Mouse (Mus musculus) ES-Bruce4 (cell line): ENCODE measurements around the gene Tmem198b. TPM values are rescaled to one million over a fixed set of nuclear protein-coding genes. Genes with fewer than 3 reads are reported as not detected.

Source experiments
- H3K27ac ChIP-seq: 2 replicates; pipeline ENCODE4 v1.5.1; 2012; ENCODE audit warnings: low read length, inconsistent platforms; ENCODE audit not compliant: insufficient read depth
- H3K27me3 ChIP-seq: 2 replicates; pipeline ENCODE4 v1.6.1; 2012; ENCODE audit warnings: mild to moderate bottlenecking, low read length, inconsistent platforms; ENCODE audit not compliant: control insufficient read depth, poor library complexity, insufficient read depth, severe bottlenecking
- H3K36me3 ChIP-seq: 2 replicates; pipeline ENCODE4 v1.6.1; 2012; ENCODE audit warnings: inconsistent platforms, mild to moderate bottlenecking, low read length, moderate library complexity; ENCODE audit not compliant: control insufficient read depth, poor library complexity, insufficient read depth, severe bottlenecking
- H3K4me1 ChIP-seq: one replicate; pipeline ENCODE4 v1.8.1; 2011; ENCODE audit warnings: low read length; ENCODE audit not compliant: control insufficient read depth, insufficient read depth
- H3K4me3 ChIP-seq: 2 replicates; pipeline ENCODE4 v1.5.1; 2011; ENCODE audit warnings: low read depth, mild to moderate bottlenecking, low read length
- H3K9ac ChIP-seq: 2 replicates; pipeline ENCODE4 v1.6.1; 2012; ENCODE audit warnings: low read depth, mild to moderate bottlenecking, inconsistent platforms; ENCODE audit not compliant: poor library complexity, severe bottlenecking
- H3K9me3 ChIP-seq: replicated peaks from 2 replicates; pipeline ENCODE4 v1.6.1; 2012; ENCODE audit warnings: mild to moderate bottlenecking, low read length, inconsistent platforms; ENCODE audit not compliant: control insufficient read depth, poor library complexity, insufficient read depth, severe bottlenecking
- CTCF ChIP-seq: IDR thresholded peaks from one replicate; pipeline ENCODE4 v1.8.1; 2011; ENCODE audit warnings: low read depth, low read length
- EP300 ChIP-seq: IDR thresholded peaks from 2 replicates; pipeline ENCODE4 v1.6.1; 2011; ENCODE audit warnings: low read depth, low read length; ENCODE audit not compliant: insufficient read depth
- POLR2A ChIP-seq: IDR thresholded peaks from one replicate; pipeline ENCODE4 v1.8.1; 2011; ENCODE audit warnings: low read length; ENCODE audit not compliant: insufficient read depth
- polyA plus RNA-seq: library from polyadenylated mRNA; stranded (reverse); fragments of >200 nt; gene quantifications from 2 replicates; pipeline ENCODE4 v1.2.4, GENCODE M21; 2011; ENCODE audit warnings: low read depth; ENCODE audit not compliant: missing spikeins, insufficient read depth, insufficient read length

The Tmem198b gene
- polyA plus RNA-seq, 1 experiment, result 12.3 TPM

- Histone ChIP-seq H3K36me3 (no peaks in the 10 kb centered on the region), H3K4me3 (no peak overlapping the region; the same call in 1 of the 2 replicates), H3K4me1 (peaks cover 2% of the 10 kb centered on the region), H3K9ac (no peak overlapping the region), H3K27ac (no peak overlapping the region), H3K27me3 (no peaks in the 10 kb centered on the region), H3K9me3 (no peaks in the 10 kb centered on the region)
- TF ChIP-seq POLR2A (no peak), EP300 (no peak), CTCF (no peak)
Observed at GRCm38 (mm10) chr10:128794391-128794790, 9.8 kb downstream of the Tmem198b start.

- Histone ChIP-seq H3K36me3 (no peaks in the 10 kb centered on the region), H3K4me1 (peaks cover 2% of the 10 kb centered on the region), H3K4me3 (no peak overlapping the region), H3K9me3 (no peaks in the 10 kb centered on the region), H3K9ac (no peak overlapping the region), H3K27me3 (no peaks in the 10 kb centered on the region), H3K27ac (no peak overlapping the region)
- TF ChIP-seq EP300 (no peak), POLR2A (no peak), CTCF (no peak)
Observed at GRCm38 (mm10) chr10:128793258-128793657, 10.9 kb downstream of the Tmem198b start.

GRCm38 (mm10) chr10:128792041-128792440, 12.1 kb downstream of the Tmem198b start:
- Histone ChIP-seq H3K27me3 (no peaks in the 10 kb centered on the region), H3K9ac (no peak overlapping the region), H3K4me3 (no peak overlapping the region), H3K9me3 (no peaks in the 10 kb centered on the region), H3K27ac (no peak overlapping the region), H3K36me3 (no peaks in the 10 kb centered on the region), H3K4me1 (peaks cover 2% of the 10 kb centered on the region)
- TF ChIP-seq POLR2A, result no peak
- TF ChIP-seq EP300, result no peak
- no peak for TF ChIP-seq CTCF

GRCm38 (mm10) chr10:128790398-128791124, 13.6 kb downstream of the Tmem198b start, which contains the start of gene Mmp19:
Gene Mmp19 (plus strand): TSS chr10:128790910.
- H3K4me1 ChIP-seq, result peaks cover 2% of the 10 kb centered on the region
- no peaks in the 10 kb centered on the region for H3K9me3 ChIP-seq
- TF ChIP-seq EP300, result no peak
- no peak for TF ChIP-seq POLR2A
- TF ChIP-seq CTCF, result no peak
- H3K27ac ChIP-seq, result no peak within 1 kb of the TSS
- H3K4me3 ChIP-seq, result no peak within 1 kb of the TSS
- H3K9ac ChIP-seq, result no peak within 1 kb of the TSS
- H3K36me3 ChIP-seq, result no peaks in the 10 kb centered on the region
- H3K27me3 ChIP-seq, result no peaks in the 10 kb centered on the region

GRCm38 (mm10) chr10:128780200-128780599, 24.0 kb downstream of the Tmem198b start:
- Histone ChIP-seq H3K27ac (no peak overlapping the region), H3K4me3 (no peak overlapping the region), H3K36me3 (no peaks in the 10 kb centered on the region), H3K4me1 (no peaks in the 10 kb centered on the region), H3K9ac (no peak overlapping the region), H3K27me3 (no peaks in the 10 kb centered on the region), H3K9me3 (peaks cover 21% of the 10 kb centered on the region)
- TF ChIP-seq CTCF (no peak), EP300 (no peak), POLR2A (no peak)
